Mouse (Mus musculus): Measurements from ENCODE around the gene Gm1043. TPM values are rescaled to one million over a fixed set of nuclear protein-coding genes. Genes with fewer than 3 reads are reported as not detected.

The Gm1043 gene
- polyA plus RNA-seq, 1 experiment from 2014 or later, result 1.3 TPM

GRCm38 (mm10) chr5:37077330-37077698, 7.9 kb upstream of the Gm1043 start:
- H3K36me3 ChIP-seq, result no peaks in the 10 kb centered on the region
- no peak overlapping the region for H3K4me3 ChIP-seq (replicated peaks)
- no peak overlapping the region for H3K4me2 ChIP-seq (replicated peaks)
- no peak overlapping the region for H3K9ac ChIP-seq (replicated peaks)
- no peak for ATAC-seq
- peaks cover 14% of the 10 kb centered on the region for H3K4me1 ChIP-seq (replicated peaks)
- H3K27me3 ChIP-seq, result no peaks in the 10 kb centered on the region
- H3K27ac ChIP-seq, result no peak overlapping the region
- 52% methylated on average over 3 of the region's 3 CpGs for WGBS
- H3K9me3 ChIP-seq, result no peaks in the 10 kb centered on the region

DNA sequence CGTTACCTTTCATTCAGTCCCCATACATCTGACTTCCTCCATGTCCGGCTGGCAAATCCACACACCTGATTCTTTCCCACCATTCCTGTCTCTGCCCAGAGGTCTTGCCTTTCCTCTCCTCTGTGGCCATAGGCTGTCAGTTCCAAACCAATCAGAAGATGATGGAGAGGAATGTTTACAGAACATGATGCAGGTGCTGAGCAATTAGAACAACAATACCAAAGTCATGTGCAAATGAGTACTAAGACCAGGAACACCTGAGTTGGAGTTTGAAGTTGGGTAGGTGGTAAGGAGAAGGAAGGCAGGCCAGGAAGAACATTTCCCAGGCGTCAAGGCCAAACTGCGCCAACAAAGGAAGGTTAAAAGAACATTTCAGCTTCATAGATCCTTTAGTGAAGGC, 5.7 kb upstream of the Gm1043 start:
- Histone ChIP-seq H3K9ac (replicated peaks) (no peak overlapping the region), H3K4me2 (replicated peaks) (no peak overlapping the region), H3K4me3 (replicated peaks) (no peak overlapping the region), H3K27me3 (no peaks in the 10 kb centered on the region), H3K4me1 (replicated peaks) (peaks cover 20% of the 10 kb centered on the region), H3K27ac (no peak overlapping the region), H3K36me3 (no peaks in the 10 kb centered on the region), H3K9me3 (no peaks in the 10 kb centered on the region)
- WGBS, result 92% methylated on average over 4 of the region's 4 CpGs
- ATAC-seq, result no peak

DNA sequence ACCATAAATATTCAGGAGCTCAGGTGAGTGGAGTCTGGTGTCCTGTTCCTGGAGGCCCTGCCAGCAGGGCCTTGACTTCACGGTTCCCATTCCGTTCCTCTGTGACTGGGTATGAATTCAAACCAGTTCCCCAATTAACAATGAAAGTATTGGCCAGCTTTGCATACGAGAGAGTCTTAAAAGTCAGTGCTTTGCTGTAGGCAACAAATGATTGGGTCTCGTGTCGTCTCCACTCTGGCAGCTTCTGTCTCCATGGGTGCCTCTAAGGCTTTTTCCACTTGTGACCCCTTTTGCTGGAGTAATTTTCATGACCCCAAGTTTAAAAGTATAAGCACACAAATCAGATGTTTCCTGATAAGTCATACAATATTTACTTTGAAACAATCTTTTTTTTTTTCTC, 4.6 kb upstream of the Gm1043 start:
- peaks cover 3% of the 10 kb centered on the region; the same call in 1 of the 2 replicates for H3K36me3 ChIP-seq
- no peak overlapping the region for H3K4me3 ChIP-seq (replicated peaks)
- WGBS, result 78% methylated on average over 5 of the region's 5 CpGs
- peaks cover 20% of the 10 kb centered on the region for H3K4me1 ChIP-seq (replicated peaks)
- no peak overlapping the region for H3K9ac ChIP-seq (replicated peaks)
- no peak overlapping the region for H3K4me2 ChIP-seq (replicated peaks)
- no peaks in the 10 kb centered on the region for H3K27me3 ChIP-seq
- H3K27ac ChIP-seq, result no peak overlapping the region
- no peaks in the 10 kb centered on the region for H3K9me3 ChIP-seq
- no peak for ATAC-seq

DNA sequence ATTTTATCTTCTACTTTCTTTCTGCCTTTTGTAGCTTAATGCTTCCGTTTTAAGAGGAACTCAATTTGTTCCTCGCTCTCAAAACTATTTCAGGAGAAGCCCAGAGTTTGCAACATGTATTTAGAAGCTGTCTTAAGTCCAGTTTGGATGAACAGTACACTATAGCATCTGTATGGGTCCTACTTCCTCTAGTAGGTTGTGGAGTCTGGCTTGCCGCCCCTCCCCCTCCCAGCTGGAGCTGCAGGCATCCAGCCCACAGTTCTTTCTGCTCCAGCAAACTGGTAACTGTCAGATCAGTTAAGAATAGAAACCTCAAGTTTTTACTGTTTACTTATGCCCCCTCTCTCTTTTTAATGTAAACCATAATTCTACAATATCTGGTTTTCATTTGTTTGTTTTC, 2.8 kb upstream of the Gm1043 start:
- Histone ChIP-seq H3K4me2 (replicated peaks) (no peak overlapping the region), H3K27me3 (no peaks in the 10 kb centered on the region), H3K4me3 (replicated peaks) (no peak overlapping the region), H3K9ac (replicated peaks) (no peak overlapping the region), H3K36me3 (peaks cover 4% of the 10 kb centered on the region; the same call in 1 of the 2 replicates), H3K4me1 (replicated peaks) (peaks cover 10% of the 10 kb centered on the region), H3K9me3 (no peaks in the 10 kb centered on the region), H3K27ac (no peak overlapping the region)
- WGBS, result 25% methylated on average over 3 of the region's 3 CpGs
- ATAC-seq, result no peak

DNA sequence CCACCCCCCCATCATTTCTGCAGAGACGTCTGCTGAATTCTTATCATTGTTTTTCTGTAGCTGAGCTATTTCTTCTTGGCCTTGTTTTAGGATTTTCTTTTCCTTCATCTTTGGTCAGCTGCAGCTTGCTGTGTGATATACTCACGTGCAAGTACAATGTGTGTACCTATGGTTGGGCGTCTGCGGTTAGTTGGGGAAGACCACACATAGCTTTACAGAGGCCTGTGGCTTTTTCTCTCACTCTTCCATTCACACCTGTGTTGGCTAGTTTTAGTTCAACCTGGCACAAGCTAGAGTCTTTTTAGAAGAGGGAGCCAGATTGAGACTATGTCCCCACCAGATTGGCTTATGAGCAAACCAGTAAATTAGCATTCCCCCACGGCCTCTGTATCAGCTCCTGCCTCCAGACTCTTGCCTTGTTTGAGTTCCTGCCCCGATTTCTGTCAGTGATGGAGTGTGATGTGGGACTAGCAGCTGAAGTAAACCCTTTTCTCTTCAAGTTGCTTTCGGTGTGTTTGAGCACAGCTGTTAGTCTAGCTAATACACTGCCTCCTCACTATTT, 1.9 kb upstream of the Gm1043 start:
- Histone ChIP-seq H3K4me3 (replicated peaks) (no peak overlapping the region), H3K4me1 (replicated peaks) (peaks cover 10% of the 10 kb centered on the region), H3K36me3 (peaks cover 4% of the 10 kb centered on the region; the same call in 1 of the 2 replicates), H3K27me3 (no peaks in the 10 kb centered on the region), H3K9ac (replicated peaks) (no peak overlapping the region), H3K9me3 (no peaks in the 10 kb centered on the region), H3K27ac (no peak overlapping the region), H3K4me2 (replicated peaks) (no peak overlapping the region)
- no peak for ATAC-seq
- whole genome bisulfite sequencing, result 71% methylated on average over 7 of the region's 7 CpGs

DNA sequence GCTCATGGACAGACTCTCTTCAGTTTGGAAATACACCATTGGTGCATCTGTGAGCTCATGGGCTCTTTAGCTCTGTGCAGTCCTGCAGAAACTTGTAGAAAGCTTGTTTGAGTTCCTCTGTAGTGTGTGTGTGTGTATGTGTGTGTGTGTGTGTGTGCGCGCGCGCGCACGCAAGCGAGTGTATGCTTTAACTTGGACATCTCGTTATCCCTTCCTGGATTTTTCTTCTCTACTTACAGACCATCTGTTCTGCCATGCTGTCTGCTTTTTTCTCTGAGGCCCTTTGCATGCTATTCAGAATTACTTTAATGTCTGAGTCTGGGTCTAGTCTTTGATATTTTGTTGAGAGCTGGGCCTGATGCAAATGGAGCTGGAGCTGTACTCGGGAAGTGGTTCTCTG, 1.3 kb upstream of the Gm1043 start:
- no peak overlapping the region for H3K9ac ChIP-seq (replicated peaks)
- peaks cover 10% of the 10 kb centered on the region for H3K4me1 ChIP-seq (replicated peaks)
- ATAC-seq, result no peak
- H3K36me3 ChIP-seq, result peaks cover 4% of the 10 kb centered on the region; the same call in 1 of the 2 replicates
- H3K4me3 ChIP-seq (replicated peaks), result no peak overlapping the region
- no peak overlapping the region for H3K4me2 ChIP-seq (replicated peaks)
- H3K27ac ChIP-seq, result no peak overlapping the region
- WGBS, result 80% methylated on average over 9 of the region's 9 CpGs
- no peaks in the 10 kb centered on the region for H3K9me3 ChIP-seq
- H3K27me3 ChIP-seq, result peaks cover 3% of the 10 kb centered on the region; the same call in 1 of the 2 replicates

DNA sequence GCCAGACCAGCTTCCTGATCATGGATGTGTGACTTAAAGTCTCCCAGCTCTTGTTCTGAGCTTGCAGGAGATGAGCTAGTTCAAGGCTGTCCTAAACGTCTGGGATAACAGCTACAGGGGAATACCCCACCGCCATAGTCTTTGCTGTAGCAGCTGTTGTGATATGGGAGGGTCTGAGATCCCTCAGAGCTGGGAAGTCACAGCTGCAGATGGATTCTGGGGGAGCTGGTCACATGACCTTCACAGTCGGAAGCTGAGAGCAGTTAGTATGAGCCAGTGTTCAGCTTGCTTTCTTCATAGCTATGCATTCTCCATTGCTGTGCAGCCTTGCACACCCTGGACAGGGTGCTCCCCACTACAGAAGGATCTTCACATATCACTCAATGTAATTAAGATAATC, 748 bp downstream of the Gm1043 start:
- ATAC-seq, result no peak
- H3K4me2 ChIP-seq (replicated peaks), result no peak overlapping the region
- WGBS, result 70% methylated on average over 3 of the region's 3 CpGs

GRCm38 (mm10) chr5:37087786-37088185, 2.6 kb downstream of the Gm1043 start:
- H3K27me3 ChIP-seq, result peaks cover 41% of the 10 kb centered on the region
- WGBS, result 52% methylated on average over 2 of the region's 2 CpGs

More for the DNA sequence above, 748 bp downstream of the Gm1043 start:
- Histone ChIP-seq H3K27ac (no peak overlapping the region), H3K9me3 (no peaks in the 10 kb centered on the region), H3K9ac (replicated peaks) (no peak overlapping the region), H3K4me1 (replicated peaks) (peaks cover 12% of the 10 kb centered on the region), H3K36me3 (peaks cover 4% of the 10 kb centered on the region; the same call in 1 of the 2 replicates), H3K4me3 (replicated peaks) (no peak overlapping the region), H3K27me3 (peaks cover 24% of the 10 kb centered on the region)

GRCm38 (mm10) chr5:37088342-37089108, 3.4 kb downstream of the Gm1043 start:
- Histone ChIP-seq H3K36me3 (peaks cover 4% of the 10 kb centered on the region; the same call in 1 of the 2 replicates), H3K4me1 (replicated peaks) (peaks cover 13% of the 10 kb centered on the region), H3K4me3 (replicated peaks) (no peak overlapping the region), H3K9me3 (no peaks in the 10 kb centered on the region), H3K4me2 (replicated peaks) (no peak overlapping the region), H3K27me3 (peaks cover 46% of the 10 kb centered on the region), H3K27ac (no peak overlapping the region), H3K9ac (replicated peaks) (no peak overlapping the region)
- 50% methylated on average over 1 of the region's 1 CpGs for WGBS
- ATAC-seq, result no peak

More at GRCm38 (mm10) chr5:37087786-37088185, 2.6 kb downstream of the Gm1043 start:
- Histone ChIP-seq H3K9ac (replicated peaks) (no peak overlapping the region), H3K4me1 (replicated peaks) (peaks cover 15% of the 10 kb centered on the region), H3K4me3 (replicated peaks) (no peak overlapping the region), H3K9me3 (no peaks in the 10 kb centered on the region), H3K36me3 (peaks cover 4% of the 10 kb centered on the region; the same call in 1 of the 2 replicates), H3K27ac (no peak overlapping the region), H3K4me2 (replicated peaks) (no peak overlapping the region)
- ATAC-seq, result no peak

DNA sequence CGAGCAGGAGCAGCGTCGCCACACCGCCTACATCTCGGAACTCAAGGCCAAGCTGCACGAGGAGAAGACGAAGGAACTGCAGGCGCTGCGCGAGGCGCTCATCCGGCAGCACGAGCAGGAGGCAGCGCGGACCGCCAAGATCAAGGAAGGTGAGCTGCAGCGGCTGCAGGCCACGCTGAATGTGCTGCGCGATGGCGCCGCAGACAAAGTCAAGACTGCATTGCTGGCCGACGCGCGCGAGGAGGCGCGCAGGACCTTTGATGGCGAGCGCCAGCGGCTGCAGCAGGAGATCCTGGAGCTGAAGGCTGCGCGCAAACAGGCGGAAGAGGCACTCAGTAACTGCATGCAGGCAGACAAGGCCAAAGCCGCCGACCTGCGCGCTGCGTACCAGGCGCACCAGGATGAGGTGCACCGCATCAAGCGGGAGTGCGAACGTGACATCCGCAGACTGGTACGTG, 6.0 kb downstream of the Gm1043 start:
- Histone ChIP-seq H3K9me3 (no peaks in the 10 kb centered on the region), H3K36me3 (no peaks in the 10 kb centered on the region), H3K4me3 (replicated peaks) (peak overlapping the region; percentile 37), H3K4me1 (replicated peaks) (peaks cover 13% of the 10 kb centered on the region), H3K27ac (peak overlapping the region; percentile 49; the same call in 1 of the 2 replicates), H3K4me2 (replicated peaks) (peak overlapping the region; percentile 60), H3K9ac (replicated peaks) (peak overlapping the region; percentile 58), H3K27me3 (peaks cover 48% of the 10 kb centered on the region)
- ATAC-seq, result peak; percentile 86
- under 1% methylated on average over 47 of the region's 47 CpGs for WGBS

DNA sequence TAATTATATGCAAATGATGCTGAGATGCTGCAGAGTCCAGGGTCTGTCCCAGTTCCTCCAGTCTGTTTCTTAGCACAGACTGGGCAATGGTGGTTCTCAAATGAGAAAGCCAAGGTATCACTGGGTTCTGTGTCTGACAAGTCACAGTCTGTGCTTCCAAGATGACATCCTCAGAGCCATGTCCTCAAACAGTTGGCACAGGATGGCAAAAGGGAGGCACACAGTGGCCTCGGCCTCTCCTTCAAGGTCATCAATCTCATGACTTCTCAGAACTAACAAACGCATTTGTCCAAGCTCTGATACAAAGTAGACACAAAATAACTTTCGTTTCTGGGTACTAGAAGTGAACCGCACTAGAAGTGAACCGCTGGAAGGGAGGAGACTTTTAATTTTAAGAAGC, 9.8 kb downstream of the Gm1043 start:
- WGBS, result 93% methylated on average over 5 of the region's 5 CpGs

GRCm38 (mm10) chr5:37097591-37097990, 12.4 kb downstream of the Gm1043 start:
- no peaks in the 10 kb centered on the region for H3K4me1 ChIP-seq (replicated peaks)
- H3K27ac ChIP-seq, result no peak overlapping the region
- no peak overlapping the region for H3K4me3 ChIP-seq (replicated peaks)
- H3K4me2 ChIP-seq (replicated peaks), result no peak overlapping the region
- H3K36me3 ChIP-seq, result no peaks in the 10 kb centered on the region
- no peak for ATAC-seq
- no peaks in the 10 kb centered on the region for H3K9me3 ChIP-seq
- 72% methylated on average over 6 of the region's 6 CpGs for WGBS
- no peak overlapping the region for H3K9ac ChIP-seq (replicated peaks)
- peaks cover 9% of the 10 kb centered on the region for H3K27me3 ChIP-seq

More for the DNA sequence above, 9.8 kb downstream of the Gm1043 start:
- H3K9me3 ChIP-seq, result no peaks in the 10 kb centered on the region
- peaks cover 13% of the 10 kb centered on the region for H3K4me1 ChIP-seq (replicated peaks)
- H3K4me3 ChIP-seq (replicated peaks), result no peak overlapping the region
- peaks cover 34% of the 10 kb centered on the region for H3K27me3 ChIP-seq
- no peak overlapping the region for H3K9ac ChIP-seq (replicated peaks)
- no peak for ATAC-seq
- H3K4me2 ChIP-seq (replicated peaks), result no peak overlapping the region
- H3K27ac ChIP-seq, result no peak overlapping the region
- H3K36me3 ChIP-seq, result no peaks in the 10 kb centered on the region

All from midbrain, embryonic 13.5 days (tissue).